Comparison of ENCODE assay signal across 26 mouse cellular contexts in the genomic region with DNA sequence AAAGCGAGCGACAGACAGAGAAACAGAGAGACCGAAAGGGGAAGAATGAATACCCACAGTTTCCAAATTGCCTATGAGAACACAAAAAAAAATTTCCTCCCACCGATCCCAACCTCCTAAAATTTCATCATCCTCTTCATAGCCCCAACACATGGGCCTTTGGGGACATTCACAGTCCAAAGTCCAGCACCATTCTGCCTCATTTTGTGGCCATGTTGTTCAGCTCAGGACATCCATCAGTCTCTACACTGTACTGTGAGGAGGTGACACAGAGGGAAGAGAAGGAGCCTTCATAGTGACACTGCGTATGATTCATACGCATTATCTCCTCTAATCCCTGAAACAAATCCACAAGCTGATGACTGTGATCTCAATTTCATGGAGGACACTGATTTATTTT.
"Had no signal": no experiment of that assay in that cellular context is flagged by ENCODE, and none has a peak within 500 bp of the region (broad histone marks: within the 10 kb centered on the region; RNA-seq: fewer than 3 reads in every experiment).

No protein-coding gene starts in this region.

- H3K4me3 ChIP-seq: heart, adult 2 months; heart, embryonic 12.5 days; hindbrain, embryonic 10.5 days; hindbrain, embryonic 12.5 days; kidney, embryonic 15.5 days; limb, embryonic 10.5 days; limb, embryonic 12.5 days; liver, embryonic 13.5 days had no signal

- H3K9ac ChIP-seq: forebrain, postnatal 0 days; heart, embryonic 12.5 days; hindbrain, embryonic 12.5 days; hindbrain, embryonic 14.5 days; kidney, embryonic 15.5 days; limb, embryonic 12.5 days; liver, embryonic 13.5 days had no signal

- H3K36me3 ChIP-seq: hindbrain, embryonic 10.5 days; hindbrain, embryonic 12.5 days; kidney, embryonic 15.5 days; limb, embryonic 10.5 days; limb, embryonic 12.5 days; liver, embryonic 13.5 days had no signal

- DNase-seq: forebrain, postnatal 0 days; gastrocnemius, postnatal 14 days; gastrocnemius, postnatal 36 days; heart, adult 2 months; heart, postnatal 10 days; heart, postnatal 4 days; kidney, adult 11 months; kidney, adult 2 months; kidney, adult 9 months; kidney, postnatal 14 days; kidney, postnatal 36 days; layer of hippocampus, adult 9-11 months; layer of hippocampus, postnatal 36 days; liver; liver, embryonic 13.5 days had no signal

- H3K27me3 ChIP-seq: heart, embryonic 12.5 days; hindbrain, embryonic 12.5 days; kidney, embryonic 15.5 days; limb, embryonic 12.5 days; liver, embryonic 13.5 days had no signal

- H3K9me3 ChIP-seq: heart, embryonic 12.5 days; hindbrain, embryonic 10.5 days; hindbrain, embryonic 12.5 days; kidney, embryonic 15.5 days; limb, embryonic 10.5 days; limb, embryonic 12.5 days; liver, embryonic 13.5 days had no signal

- H3K4me2 ChIP-seq: heart, embryonic 12.5 days; hindbrain, embryonic 12.5 days; hindbrain, embryonic 14.5 days; kidney, embryonic 15.5 days; limb, embryonic 12.5 days; liver, embryonic 13.5 days had no signal

- H3K27ac ChIP-seq: heart, adult 2 months; hindbrain, embryonic 10.5 days; hindbrain, embryonic 12.5 days; hindbrain, embryonic 14.5 days; kidney, embryonic 15.5 days; kidney, postnatal 0 days; limb, embryonic 10.5 days; limb, embryonic 12.5 days; liver, embryonic 13.5 days had no signal

- H3K4me1 ChIP-seq: hindbrain, embryonic 12.5 days; liver, embryonic 13.5 days had no signal

- ATAC-seq: forebrain, postnatal 0 days; hindbrain, embryonic 16.5 days; inflammation-experienced regulatory T-cells, adult 6 months; intestine, embryonic 16.5 days had no signal
